ENCODE assay signal across 9 mouse cellular contexts in the genomic region with DNA sequence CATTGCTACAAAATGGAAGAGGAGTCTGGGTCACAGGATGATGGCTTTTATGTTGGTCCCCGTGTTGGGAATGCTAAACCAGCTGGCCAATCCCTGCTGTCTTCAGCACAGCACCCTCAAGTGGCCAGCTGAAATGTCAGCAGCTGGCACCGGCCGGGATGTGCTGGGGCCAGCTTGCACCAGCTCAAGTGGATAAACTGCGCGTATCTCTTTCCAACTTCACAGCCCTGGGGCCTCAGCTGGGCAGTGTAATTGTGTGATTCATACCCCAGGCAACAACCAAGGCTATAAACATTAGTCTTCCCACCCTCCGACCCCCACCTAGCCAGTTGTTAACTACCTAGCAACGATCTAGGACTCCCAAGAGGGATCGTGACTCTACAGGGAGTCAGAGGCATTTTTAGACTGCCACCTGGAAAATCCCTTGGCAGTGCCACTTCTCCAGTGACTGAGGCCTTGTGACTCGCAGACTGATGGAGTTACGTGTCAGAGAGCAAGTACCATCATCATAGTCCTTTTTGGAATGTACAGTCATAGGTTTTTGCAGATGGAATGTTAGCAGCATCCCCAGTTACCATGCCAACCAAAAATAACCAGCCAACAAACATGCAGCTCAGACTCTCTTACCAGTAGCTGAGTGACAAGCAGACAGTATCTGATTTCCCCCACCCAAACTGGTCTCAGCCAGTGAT. TPM values are rescaled to one million over a fixed set of nuclear protein-coding genes. Genes with fewer than 3 reads are reported as not detected.
DNase-seq lines count a peak whose midpoint lies in the region; TF ChIP-seq lines count a peak whose summit lies in the region.
"Had no signal": no experiment of that assay in that cellular context is flagged by ENCODE, and none has a peak within 500 bp of the region (broad histone marks: within the 10 kb centered on the region; RNA-seq: fewer than 3 reads in every experiment).

No protein-coding gene starts in this region.

- intact Hi-C loops in left cerebral cortex, postnatal 10 days (cut with DNase I), result loop anchor here (5.0 kb wide), 2 partner anchors 125 to 280 kb away; no protein-coding TSS in a partner anchor

- no peak for TF ChIP-seq POLR2A in brain, embryonic 14.5 days (IDR thresholded peaks at IDR 0.05; ENCODE audit: borderline replicate concordance, extremely low read depth, insufficient read depth, insufficient read length, poor library complexity, severe bottlenecking)

- TF ChIP-seq CTCF in brain, embryonic 14.5 days (IDR thresholded peaks at IDR 0.05; ENCODE audit: borderline replicate concordance, extremely low read depth, insufficient read depth, insufficient read length), result peak; percentile 48; the same call in 1 of the 2 replicates

- peak; percentile 58 to 59 for DNase-seq in frontal cortex, adult 2 months (ENCODE audit: extremely low spot score in 1 of 2, low spot score in 1 of 2)
- no peak for DNase-seq in frontal cortex, postnatal 10 days (ENCODE audit: low spot score in 2 of 2)
- peak; percentile 35 for DNase-seq in 3134 (ENCODE audit: extremely low read depth, insufficient read length, low spot score)
- DNase-seq in brain, embryonic 14.5 days (ENCODE audit: low read depth), result peak; percentile 36
- peak; percentile 51 to 53 for DNase-seq in left cerebral cortex, postnatal 10 days (ENCODE audit: extremely low spot score in 1 of 2, low spot score in 2 of 2)
- no peak for DNase-seq in spleen, postnatal 4 days (ENCODE audit: low spot score in 2 of 2)
- no peak for DNase-seq in ovary, postnatal 10 days (ENCODE audit: low spot score)
- no peak for DNase-seq in spleen, postnatal 14 days (ENCODE audit: low spot score in 2 of 2)

RNA-seq across cellular contexts. Expression of a gene that starts 11.2 kb away (rescaled TPM):
- polyA plus RNA-seq in frontal cortex, adult 2 months (2012; rRNA removed), result 3.4 and 4.3 TPM in 2 replicates
- polyA plus RNA-seq in brain, embryonic 14.5 days (2012; rRNA removed), result 3.3 and 4.1 TPM in 2 replicates
- total RNA-seq in left cerebral cortex, postnatal 10 days (2021), result 1 to 10 TPM; 1.5 to 2.5 TPM

RNA-seq across cellular contexts. Expression of a gene that starts 13.8 kb away (rescaled TPM):
- 92.4 and 109 TPM in 2 replicates for polyA plus RNA-seq in frontal cortex, adult 2 months (2012; rRNA removed)
- polyA plus RNA-seq in brain, embryonic 14.5 days (2012; rRNA removed), result 68.0 and 91.1 TPM in 2 replicates
- 10 to 100 TPM; 53.9 to 54.7 TPM for total RNA-seq in left cerebral cortex, postnatal 10 days (2021)

RNA-seq across cellular contexts. Expression of a gene that starts 14.0 kb away (rescaled TPM):
- polyA plus RNA-seq in frontal cortex, adult 2 months (2012; rRNA removed), result 15.4 and 18.0 TPM in 2 replicates
- 22.5 and 27.4 TPM in 2 replicates for polyA plus RNA-seq in brain, embryonic 14.5 days (2012; rRNA removed)
- 10 to 100 TPM; 15.6 to 16.0 TPM for total RNA-seq in left cerebral cortex, postnatal 10 days (2021)

RNA-seq across cellular contexts. Expression of a gene that starts 28.2 kb away (rescaled TPM):
- 2.2 TPM in 2 replicates for polyA plus RNA-seq in frontal cortex, adult 2 months (2012; rRNA removed)
- polyA plus RNA-seq in brain, embryonic 14.5 days (2012; rRNA removed), result 0.33 TPM in 1 of 2 replicates, not detected in the other
- total RNA-seq in left cerebral cortex, postnatal 10 days (2021), result 1 to 10 TPM in 1 of 2 experiments, under 1 TPM in 1; 0.45 to 1.4 TPM
- polyA plus RNA-seq: macrophage had no signal

RNA-seq across cellular contexts. Expression of a gene that starts 35.1 kb away (rescaled TPM):
- 28.9 and 35.7 TPM in 2 replicates for polyA plus RNA-seq in frontal cortex, adult 2 months (2012; rRNA removed)
- 18.0 and 22.0 TPM in 2 replicates for polyA plus RNA-seq in brain, embryonic 14.5 days (2012; rRNA removed)
- total RNA-seq in left cerebral cortex, postnatal 10 days (2021), result 10 to 100 TPM; 16.0 to 19.8 TPM
- polyA plus RNA-seq: macrophage had no signal

Comparison
In these comparisons a context has a peak if more than half of its experiments do, and no peak if none do; other contexts are left out.
1. DNase-seq: peak in frontal cortex, adult 2 months (2 of 2), 3134 (single experiment), brain, embryonic 14.5 days (single experiment) and left cerebral cortex, postnatal 10 days (2 of 2); none in frontal cortex, postnatal 10 days (0 of 2), spleen, postnatal 4 days (0 of 2), ovary, postnatal 10 days (single experiment) and spleen, postnatal 14 days (0 of 2).